Mouse (Mus musculus) cerebellum, adult 18-20 months (tissue): ENCODE results near the gene Dut.
"Not testable (repeated sequence)": the region's sequence is repeated elsewhere in the genome, so short reads cannot be mapped to it uniquely, and the experiment has no call there.

Source experiments
- DNase-seq, 2 experiments: peaks; one replicate each; pipeline ENCODE4 v3.0.0; 2021

Dut gene

DNA sequence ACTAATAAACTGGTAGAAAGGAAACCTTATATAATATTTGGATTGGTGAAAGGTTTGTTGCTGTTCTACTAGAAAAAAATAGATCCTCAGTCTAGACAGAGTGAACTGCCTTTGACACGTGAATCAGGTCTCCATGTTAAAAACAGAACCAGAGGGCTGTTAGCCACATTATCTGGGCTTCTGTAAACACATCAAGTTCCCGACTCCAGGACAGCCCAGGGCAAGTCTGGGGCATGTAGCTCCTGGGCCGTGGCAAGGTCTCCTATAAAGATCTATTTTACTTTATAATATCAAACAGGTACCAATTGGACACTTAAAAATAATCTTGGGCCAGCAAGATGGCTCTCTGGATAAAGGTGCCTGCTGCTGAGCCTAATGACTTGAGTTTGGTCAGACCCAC is 8.9 kb downstream of the Dut start:
- DNase-seq, result no peak

GRCm38 (mm10) chr2:125259230-125260120 is 12.5 kb downstream of the Dut start:
- peak; percentile 14 to 25 for DNase-seq

DNA sequence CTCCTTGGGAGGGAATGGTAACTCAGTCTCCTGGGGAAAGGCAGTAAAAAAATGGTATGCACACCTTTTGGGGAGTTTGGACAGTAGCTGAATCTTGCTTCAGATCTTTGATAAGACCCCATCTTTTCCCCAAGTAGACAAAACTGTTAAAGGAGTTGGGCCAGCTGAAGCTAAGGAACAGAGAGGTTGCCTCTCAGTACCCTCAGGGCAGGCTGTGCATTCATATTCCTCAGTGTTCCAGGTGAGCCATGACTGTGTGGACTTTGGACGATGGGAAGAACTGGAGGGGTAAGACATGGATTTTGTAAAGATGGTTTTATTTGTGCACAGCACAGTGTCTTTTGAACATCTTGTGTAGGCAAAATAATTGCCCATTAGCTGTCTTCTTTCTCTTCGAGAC is 13.3 kb downstream of the Dut start:
- DNase-seq, result no peak

DNA sequence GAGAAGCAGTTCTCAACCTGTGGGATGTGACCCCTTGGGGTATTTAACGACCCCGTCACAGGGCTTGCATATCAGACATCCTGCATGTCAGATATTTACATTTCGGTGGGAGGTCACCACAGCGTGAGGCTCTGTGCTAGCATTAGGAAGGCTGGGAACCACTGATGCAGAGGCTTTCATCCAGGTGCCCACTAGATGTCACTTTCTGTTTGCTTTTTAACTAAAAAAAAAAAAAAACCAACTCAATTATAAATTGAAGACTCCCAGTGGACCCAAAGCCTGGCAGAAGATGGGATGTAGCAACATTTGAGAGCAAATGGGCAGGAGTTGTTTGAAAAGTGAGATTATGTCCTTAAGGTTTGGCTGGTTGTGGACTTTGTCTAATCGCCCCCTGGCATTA is 16.1 kb downstream of the Dut start:
- DNase-seq, result no peak

DNA sequence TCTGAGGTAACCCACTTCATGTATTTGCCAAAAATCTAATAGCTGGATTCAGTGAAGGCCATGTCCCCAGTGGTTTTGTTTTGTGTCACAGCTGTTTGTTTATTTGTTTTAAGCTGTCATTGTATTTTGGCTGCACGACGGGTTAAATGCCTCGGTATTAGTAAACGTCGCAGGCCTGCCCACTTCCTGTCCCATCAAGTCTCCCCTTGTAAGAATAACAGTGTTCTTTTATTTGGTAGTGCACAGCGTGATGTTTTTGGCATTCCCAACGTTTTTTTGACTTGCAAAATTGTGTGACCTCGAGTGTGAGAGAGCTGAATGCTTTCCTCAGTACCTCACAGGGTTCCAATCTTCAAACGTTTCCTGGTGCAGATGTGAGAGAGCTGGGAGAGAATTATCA is 16.8 kb downstream of the Dut start:
- no peak for DNase-seq

DNA sequence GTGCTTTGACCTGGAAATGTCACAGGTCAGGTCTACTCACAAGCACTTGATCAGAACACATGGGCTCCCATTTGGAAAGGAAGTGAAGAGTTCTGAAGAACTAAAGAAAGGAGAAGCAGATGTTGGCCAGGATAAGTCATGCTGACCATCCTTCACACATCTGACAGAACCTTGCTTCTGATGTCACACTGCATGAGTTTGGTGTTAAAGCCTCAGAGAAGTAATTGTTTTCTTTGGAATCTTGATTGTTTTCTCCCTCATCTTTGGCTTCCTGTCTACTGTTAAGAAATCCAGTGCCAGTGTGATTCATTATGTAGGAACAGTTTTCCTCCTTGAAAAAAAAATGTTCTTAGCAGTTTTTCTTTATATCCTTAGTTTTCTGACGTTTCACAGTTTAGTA is 21.9 kb downstream of the Dut start:
- DNase-seq, result no peak

DNA sequence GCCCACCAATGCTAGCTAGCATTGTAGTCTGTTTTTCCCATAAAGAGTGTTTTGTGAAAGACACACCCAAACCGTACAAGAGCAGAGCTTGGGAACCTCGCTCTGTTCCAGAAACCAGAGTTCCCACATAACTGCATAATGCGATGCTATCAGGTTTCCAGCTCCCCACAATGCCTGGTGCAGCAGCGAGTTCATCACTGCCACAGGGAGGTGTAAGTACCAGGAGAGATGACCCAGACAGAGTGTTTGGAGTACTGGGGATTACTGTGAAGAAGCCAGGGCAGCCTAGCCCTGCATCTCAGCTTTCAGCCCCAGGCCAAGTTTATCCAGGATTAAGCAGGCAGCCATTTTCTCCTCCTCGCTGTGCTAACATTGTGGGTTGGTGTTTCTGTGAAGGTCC is 28.6 kb downstream of the Dut start:
- no peak for DNase-seq

DNA sequence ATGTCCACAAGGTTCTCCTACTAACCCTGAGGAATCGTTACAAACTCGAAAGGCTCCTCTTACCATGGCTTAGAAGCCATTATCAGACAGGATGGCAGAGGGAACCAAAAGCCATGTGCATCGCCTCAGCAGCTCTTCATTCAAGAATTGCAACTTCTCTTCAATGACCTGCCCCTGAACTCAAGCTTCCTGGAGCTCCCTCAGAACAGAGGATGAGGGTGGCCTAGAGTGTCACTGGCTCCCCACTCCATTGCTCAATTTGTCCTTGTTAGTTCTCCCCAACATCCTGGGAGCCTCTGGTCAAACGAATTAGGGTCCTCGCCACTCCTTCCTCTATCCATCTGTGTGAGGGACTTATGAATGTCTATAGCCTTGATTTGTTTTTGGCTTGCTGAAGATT is 29.7 kb downstream of the Dut start:
- DNase-seq, result no peak

- no peak for DNase-seq
These were observed 31.5 kb downstream of the Dut start for GRCm38 (mm10) chr2:125278474-125278873.

DNA sequence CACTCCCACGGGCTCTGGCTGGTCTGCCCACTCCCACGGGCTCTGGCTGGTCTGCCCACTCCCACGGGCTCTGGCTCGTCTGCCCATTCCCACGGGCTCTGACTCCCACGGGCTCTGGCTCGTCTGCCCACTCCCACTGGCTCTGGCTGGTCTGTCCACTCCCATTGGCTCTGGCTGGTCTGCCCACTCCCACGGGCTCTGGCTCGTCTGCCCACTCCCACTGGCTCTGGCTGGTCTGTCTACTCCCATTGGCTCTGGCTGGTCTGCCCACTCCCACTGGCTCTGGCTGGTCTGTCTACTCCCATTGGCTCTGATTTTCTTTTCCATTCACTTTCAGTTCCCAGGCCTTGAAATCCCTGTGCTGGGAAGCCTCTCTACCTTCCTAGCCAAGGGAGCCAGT is 33.0 kb downstream of the Dut start:
- not testable (repeated sequence) for DNase-seq

DNA sequence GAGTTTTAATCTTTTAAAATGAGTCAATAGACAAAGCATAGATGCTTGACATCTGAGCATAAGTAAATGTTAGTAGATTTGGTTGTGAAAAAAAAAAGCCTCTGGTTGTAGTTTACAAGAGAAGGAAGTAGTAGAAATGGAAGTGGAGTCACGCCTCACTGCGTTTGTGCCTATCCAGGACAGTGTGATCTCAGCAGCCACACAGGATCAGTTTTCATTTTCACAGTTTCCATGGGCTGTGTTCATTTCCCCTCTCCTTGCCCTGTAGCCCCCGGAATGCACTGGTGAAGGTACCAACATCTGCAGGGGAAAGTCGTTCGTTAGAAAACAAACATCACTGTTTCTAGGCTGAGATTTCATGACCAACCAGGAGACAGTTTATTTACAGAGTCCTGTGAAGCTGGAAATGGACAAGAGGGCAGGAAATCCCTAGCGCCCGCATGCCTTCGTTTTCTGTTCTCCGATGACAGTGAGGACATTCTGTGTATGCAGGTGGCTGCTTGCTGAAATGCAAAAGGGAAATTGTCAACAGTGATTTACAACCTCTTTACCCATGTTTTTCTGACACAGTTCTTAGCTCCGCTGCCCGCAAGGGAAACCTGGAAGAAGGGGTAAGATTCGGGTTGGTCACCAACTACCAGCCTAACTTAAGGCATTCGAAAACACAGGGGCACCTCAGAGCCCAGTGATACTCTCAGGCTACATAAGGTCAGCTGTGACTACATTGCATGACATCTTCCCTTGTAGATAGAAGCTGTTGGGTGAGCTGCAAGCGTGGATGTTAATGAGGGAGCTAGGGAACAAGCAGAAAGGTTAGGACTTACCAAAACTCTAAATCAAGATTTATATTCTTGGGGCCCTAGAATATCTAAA is 35.6 kb downstream of the Dut start:
- no peak for DNase-seq

GRCm38 (mm10) chr2:125285777-125286176 is 38.8 kb downstream of the Dut start:
- DNase-seq, result no peak

DNA sequence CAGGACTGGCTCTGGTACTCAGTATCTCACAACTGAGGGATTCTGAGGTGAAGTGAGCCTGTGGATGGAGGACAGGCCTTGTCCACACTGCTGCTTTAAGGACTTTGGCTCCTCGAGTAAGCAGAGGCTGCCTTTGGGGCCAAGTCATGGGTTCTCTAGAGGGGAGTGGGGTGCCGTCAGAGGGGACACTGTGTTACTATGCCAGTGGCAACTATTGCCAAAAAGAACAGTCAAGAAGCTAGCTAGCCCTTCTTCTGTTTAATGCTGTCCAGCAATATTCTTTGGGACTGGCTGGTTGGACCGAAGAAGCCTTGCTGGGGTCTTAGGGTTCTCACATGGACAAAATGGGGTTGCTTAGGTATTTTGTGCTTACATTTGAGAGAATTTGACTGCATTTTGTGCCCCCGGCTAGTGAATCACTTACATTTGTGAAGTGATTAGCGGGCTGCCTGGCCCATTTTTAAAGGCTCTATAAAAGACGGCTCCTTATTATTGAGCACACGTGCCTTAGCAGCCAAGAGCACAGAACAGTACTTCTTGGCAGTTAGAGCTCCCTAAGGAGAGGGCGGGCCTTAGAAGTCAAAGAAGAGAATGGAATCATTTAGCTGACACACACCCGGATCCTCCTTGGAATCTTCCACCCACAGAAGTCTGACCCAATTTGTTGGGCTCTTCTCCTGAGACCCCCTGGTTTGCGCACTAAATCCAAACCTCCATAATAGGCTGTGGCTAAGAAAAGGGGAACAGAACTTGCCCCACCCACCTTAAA is 43.4 kb downstream of the Dut start:
- DNase-seq, result no peak

DNA sequence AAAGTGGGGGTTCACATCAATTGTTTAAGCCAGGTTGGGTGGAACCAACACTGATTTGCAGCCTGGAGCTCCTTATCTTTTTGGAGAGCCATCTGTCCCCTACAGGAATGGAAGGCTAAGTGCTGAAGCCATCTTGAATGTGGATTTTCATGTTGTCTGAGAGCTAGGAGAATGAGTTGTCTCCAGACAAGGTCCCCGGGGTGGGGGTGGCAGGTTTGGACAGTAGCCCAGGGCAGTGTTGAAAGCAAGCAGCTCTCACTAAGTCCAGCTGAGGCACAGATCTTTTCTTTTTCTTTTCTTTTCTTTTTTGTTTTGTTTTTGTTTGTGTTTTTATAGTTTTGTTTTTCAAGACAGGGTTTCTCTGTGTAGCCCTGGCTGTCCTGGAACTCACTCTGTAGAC is 44.1 kb downstream of the Dut start:
- no peak for DNase-seq

GRCm38 (mm10) chr2:125292616-125293015 is 45.6 kb downstream of the Dut start:
- no peak for DNase-seq

DNA sequence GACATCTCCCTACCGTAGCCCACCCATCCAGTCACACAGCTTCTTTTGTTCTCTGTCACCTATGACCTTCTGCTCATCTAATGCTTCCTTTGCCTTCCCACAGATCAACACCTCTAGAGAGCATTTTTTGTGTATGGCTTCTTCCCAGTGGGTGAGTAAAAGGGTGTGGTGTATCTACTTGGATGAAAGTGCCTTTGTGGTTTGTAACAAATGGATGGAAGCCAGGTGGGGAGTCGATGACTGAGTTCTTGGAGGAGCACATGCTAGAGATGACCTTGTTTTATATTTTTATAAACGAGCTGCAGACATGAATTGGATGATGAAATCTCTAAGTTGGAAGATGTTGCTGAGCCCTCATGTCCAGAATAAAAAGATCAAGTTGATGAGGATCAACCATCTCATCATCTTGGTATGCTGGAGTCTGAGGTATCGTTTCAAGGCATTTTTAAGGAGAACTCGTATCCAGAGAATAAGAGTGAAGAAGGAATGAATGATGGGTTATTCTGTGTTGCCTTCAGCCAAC is 47.0 kb downstream of the Dut start:
- no peak for DNase-seq

GRCm38 (mm10) chr2:125295526-125295925 is 48.5 kb downstream of the Dut start:
- DNase-seq, result no peak

- no peak for DNase-seq
These were observed 51.9 kb downstream of the Dut start for GRCm38 (mm10) chr2:125298841-125299240.

DNA sequence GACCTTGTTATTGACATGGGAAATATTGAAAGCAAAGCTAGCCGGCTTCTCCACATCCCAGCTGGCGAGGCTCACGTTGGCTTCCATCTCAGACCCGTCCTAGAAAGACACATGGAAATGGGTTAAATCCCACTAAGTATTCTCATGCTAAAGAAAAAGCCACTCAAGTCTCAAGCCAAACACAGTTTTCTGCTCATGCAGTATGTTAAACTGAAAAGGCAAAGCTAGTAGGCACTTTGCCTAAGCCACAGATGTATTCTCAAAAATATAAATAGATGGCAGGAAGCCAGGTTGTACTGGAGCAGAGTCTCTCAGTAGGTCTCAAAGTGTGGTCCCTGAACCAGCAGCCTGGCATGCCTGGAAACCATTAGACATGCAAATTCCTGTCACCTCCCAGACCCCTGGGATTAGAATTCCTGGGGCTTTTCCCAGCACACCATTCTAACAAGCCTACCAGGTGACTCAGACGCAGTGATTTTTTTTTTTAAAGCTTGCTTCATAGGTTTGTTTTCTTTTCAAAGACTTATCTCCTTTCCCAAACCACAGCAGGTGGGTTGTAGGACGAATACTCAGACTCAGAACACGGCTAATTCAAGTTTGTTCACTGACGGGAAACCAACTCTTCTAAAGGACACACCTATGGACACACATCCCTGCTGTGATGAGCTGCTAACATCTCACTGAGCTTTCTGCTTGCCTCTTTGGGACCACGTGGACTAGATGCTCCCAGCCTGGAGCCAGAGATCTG is 55.1 kb downstream of the Dut start:
- no peak for DNase-seq

DNA sequence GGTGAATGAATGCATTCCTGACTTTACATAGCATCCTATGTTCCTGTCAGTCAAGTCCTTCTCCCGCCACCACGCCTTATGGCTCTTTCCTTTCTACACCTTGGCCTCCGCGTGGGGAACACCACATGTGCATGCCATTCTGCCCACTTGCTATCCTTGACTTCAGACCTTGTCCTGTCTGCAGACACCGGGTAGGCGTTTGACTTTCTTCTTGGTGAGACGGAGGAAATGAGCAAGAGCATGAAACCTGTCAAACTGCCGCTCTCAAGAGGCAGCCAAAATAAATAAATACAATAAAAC is 55.6 kb downstream of the Dut start:
- no peak for DNase-seq

- no peak for DNase-seq
These were observed 56.9 kb downstream of the Dut start for GRCm38 (mm10) chr2:125303764-125304384.

DNA sequence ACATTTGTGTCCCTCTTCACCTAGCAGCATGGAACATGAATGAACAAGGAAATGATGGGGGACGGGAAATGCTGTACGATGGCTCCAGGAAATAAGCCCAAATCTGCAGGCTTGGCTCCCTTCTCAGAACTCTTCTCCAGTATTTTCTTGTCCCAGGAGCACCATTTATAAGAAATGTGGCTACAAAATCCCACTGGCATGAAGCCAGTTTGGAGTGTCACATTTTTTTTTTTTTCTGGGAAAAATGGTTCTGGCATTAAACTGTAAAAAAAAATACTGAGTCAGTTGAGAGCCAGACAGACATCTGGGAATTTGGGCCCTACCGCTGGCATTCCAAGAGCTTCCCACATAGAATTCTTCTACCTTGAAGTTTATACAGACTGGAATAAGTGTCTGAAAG is 57.8 kb downstream of the Dut start:
- no peak for DNase-seq
